Mouse (Mus musculus) right cerebral cortex, postnatal 36 days (tissue): Measurements from ENCODE around the gene Ssty1.
"Not testable (repeated sequence)": the region's sequence is repeated elsewhere in the genome, so short reads cannot be mapped to it uniquely, and the experiment has no call there.

Source experiments
- DNase-seq, 2 experiments: peaks; one replicate each; pipeline ENCODE4 v3.0.0; 2022; ENCODE audit warnings: low spot score in 2 of 2, mixed read lengths in 1 of 2

The Ssty1 gene

GRCm38 (mm10) chrY:18088816-18089215, at the start of gene Ssty1:
TSS of gene Ssty1 (plus strand) at chrY:18089116.
- DNase-seq: not testable (repeated sequence)

DNA sequence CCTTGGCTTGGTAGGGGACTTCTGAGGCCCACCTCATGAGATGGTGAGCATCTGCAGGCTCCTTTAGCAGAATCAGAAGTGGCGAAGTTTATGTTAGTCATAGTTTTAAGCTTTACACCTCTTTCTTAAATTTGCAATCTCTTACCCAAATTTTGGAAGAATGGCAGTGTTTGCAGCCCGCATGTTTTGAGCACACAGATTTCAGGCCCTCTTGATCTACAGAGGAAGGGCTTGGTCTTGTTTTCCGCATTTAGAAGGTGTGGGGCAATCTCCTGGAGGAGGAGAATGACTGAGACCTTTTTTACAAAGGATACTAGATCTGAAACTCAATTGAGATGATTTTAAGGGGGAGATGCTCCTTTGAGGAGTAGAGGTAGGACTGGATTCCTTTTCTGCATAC, 27.2 kb upstream of the Ssty1 start, which contains the start of gene Gm21764:
Gene Gm21764, minus strand, starts transcription at position 101 of the 400 bp plus-strand sequence.
- DNase-seq: not testable (repeated sequence)
